Mouse (Mus musculus) gastrocnemius, adult 8-10 months (tissue): Measurements from ENCODE around the gene 1700017B05Rik. TPM values are rescaled to one million over a fixed set of nuclear protein-coding genes. Genes with fewer than 3 reads are reported as not detected.
"Not testable (repeated sequence)": the region's sequence is repeated elsewhere in the genome, so short reads cannot be mapped to it uniquely, and the experiment has no call there.

ENCODE experiments used
- DNase-seq, 2 experiments: peaks; one replicate each; pipeline ENCODE4 v3.0.0; 2022; ENCODE audit warnings: low spot score in 2 of 2
- total RNA-seq, 4 experiments: library from RNA; stranded (reverse); gene quantifications; 2 replicates each; pipeline ENCODE4 v1.2.4; 2022

Gene 1700017B05Rik
- 1 to 10 TPM; 1.8 to 3.3 (median 2.5) TPM for total RNA-seq

DNA sequence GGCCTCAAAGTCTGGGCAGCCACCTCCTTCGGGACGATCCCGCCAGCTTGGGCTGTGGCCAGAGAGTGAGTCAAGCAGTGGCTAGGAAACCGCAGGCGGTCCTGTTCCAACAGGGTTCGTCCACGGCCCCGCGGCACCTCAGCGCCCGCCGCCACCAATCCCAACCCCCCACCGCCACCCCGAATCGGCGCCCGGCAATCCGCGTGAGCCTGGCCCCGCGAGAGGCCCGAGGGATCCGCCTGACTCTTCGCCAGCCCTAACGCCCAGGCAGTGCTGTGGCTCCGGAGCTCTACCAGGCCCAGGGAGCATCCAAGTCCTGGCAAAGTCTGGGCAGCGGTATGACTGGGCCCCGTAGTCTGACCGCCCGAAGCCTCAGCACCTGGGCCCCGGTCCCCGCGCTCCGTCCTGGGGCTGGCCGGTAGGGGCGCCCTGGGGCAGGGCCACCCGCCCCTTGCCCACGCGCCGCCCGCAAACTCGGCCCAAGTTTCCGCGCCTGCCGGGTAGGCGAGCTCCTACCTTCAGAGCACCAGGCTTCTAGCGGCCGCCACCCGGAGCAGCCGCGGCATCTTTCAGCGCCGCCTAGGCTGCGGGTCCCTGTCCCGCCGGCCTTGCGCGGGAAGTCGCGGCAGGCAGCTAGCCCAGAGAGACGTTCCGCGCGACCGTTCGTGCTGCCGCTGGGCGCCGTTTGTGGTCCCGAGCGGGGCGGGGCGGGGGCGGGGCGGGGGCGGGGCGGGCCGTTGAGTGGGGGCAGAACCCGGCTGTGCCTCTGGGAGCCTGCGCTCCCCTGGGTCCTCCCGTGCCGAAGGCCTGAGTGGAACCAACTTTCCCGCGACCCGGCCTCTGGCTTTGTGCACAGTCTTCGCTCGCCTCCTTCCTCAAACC is at the start of gene 1700017B05Rik:
TSS of gene 1700017B05Rik (minus strand) at position 700 of the 882 bp plus-strand sequence.
- peak; percentile 47 for DNase-seq

DNA sequence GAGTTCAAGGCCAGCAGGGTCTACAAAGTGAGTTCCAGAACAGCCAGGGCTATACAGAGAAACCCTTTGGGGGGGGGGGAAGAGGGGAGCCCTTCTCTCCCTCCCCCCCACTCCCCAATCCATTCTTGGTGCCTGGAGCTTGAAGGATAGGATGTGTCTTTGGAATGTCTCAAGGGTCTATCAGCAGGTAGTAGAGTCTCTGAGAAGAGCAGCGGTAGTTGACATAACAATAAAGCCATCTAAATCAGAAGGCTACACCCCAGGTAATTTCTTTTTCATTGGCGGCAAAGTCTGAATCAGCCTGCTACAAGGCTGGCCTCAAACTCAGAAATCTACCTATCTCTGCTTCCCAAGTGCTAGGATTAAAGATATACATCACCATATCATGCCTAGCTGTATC is 48.5 kb upstream of the 1700017B05Rik start:
- no peak for DNase-seq

- DNase-seq, result no peak
These were observed 46.9 kb upstream of the 1700017B05Rik start for GRCm38 (mm10) chr9:57309353-57309752.

- DNase-seq, result no peak
These were observed 45.0 kb upstream of the 1700017B05Rik start for GRCm38 (mm10) chr9:57307456-57307855.

DNA sequence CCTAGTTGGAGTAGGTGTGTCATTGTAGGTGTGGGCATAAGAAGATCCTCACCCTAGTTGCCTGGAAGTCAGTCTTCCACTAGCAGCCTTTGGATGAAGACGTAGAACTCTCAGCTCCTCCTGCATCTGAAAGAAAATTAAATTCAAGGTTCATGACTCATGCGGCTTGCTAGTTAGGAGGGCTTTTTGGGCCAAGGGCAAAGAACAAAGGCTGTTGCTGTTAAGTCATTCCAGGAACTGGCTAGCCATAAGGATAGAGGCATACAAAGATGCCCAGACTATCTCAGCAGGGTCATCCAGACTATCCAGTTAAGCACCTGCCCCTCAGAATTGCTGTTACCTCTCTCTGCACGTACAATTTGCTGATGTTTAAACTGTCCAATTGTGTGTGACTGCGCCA is 42.3 kb upstream of the 1700017B05Rik start:
- not testable (repeated sequence) for DNase-seq

- DNase-seq, result no peak
These were observed 41.8 kb upstream of the 1700017B05Rik start for GRCm38 (mm10) chr9:57304251-57304650.

DNA sequence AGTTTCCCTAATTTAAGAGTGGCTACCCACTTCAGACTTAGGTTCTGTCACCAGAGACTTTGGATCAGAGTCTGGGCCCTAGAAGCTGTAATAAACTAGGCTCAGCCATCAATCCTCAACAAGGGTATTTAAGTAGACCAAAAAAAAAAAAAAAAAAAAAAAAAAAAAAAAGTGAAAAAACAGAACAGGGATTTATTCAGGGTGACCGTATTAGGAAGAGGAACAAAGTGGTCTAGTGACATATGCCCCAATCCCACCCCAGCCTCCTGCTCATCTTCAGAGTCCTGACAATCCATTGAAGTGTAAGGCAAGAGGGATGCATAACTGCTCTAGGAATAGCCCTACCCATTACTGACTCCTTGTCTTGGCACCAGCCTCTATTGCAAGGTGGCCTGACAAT is 40.9 kb upstream of the 1700017B05Rik start:
- DNase-seq, result no peak

DNA sequence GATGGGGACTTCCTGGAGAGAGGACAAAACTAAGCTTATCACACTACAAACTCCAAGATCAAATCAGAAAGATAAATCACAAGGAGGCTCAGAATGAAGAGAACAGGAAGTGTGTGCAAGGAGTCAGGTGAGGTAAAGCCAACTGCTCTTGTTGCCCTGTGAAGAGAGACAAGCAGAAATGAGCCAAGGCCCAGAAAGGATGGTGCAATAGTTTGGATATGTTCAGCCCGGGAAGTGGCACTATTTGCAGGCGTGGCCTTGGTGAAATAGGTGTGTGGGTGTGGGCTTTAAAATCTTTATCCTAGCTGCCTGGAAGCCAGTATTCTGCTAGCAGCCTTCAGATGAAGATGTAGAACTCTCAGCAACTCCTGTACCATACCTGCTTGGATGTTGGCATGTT is 38.4 kb upstream of the 1700017B05Rik start:
- DNase-seq, result no peak

DNA sequence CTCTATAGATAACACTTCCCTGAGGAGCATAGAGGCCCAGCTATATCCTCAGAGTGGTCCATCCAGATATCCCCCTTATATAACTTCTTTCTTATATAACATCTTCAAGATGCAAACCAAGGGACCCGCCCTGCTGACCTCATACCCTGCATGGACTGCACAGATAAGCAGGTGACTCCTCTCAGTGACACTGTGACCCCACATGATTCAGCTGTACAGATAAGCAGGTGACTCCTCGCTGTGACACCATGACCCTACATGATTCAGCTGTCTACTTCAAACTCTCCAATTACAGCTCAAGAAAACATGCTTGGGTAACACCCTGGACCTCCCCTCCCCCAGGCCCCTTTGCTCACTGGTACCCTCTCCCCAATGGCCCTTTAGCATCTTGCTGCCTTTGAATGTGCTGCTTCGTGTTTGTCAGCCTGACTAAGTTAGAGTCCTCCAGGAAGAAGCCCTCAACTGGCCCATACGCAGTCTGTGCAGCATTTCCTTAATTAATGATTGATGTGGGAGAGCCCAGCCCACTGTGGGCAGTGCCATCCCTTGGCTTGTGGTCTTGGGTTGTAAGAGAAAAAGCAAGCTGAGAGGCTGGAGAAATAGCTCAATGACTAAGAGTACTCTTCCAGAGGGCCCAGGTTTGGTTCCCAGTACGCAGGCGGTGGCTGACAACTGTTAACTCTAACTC is 37.5 kb upstream of the 1700017B05Rik start:
- DNase-seq, result no peak

DNA sequence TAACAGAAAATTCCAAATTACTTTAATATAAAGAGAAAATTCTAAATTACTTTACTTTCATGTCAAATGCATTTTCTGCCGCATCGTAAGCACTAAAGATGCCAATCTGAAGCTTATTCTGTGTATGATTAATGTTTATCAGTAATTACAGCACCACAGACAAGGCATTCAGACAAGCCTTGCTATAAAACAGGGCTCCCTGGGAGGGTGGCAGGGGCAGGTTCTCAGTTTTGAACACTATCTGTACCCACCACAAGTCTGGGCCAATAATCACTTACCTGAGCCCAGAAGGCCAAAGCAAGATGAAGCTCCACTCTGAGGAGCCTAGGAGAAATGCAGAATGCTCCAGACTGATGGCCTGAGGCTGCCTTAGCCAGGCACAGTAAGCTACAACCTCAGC is 35.5 kb upstream of the 1700017B05Rik start:
- no peak for DNase-seq

DNA sequence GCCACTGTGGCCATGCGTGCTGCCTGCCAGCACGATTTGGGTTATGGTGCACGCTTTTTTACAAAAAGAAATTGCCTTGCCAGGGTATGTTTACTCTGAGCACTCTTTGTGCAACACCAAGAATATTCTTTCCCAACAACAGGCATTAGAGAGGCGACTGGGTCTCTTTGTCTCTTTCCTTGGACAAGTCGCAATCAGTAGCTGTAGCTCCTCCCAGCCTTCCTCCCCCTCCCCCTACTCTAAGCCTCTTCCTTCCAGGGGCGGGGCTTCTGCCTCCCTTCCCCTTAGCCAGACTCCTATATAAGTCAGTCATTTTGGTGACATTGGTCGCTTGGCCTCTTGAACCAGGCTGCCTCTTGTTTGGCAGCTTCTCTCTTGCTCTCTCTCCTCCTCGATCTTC is 33.9 kb upstream of the 1700017B05Rik start:
- no peak for DNase-seq

- no peak for DNase-seq
These were observed 33.3 kb upstream of the 1700017B05Rik start for GRCm38 (mm10) chr9:57295666-57296065.

- DNase-seq, result no peak
These were observed 32.5 kb upstream of the 1700017B05Rik start for GRCm38 (mm10) chr9:57294905-57295304.

DNA sequence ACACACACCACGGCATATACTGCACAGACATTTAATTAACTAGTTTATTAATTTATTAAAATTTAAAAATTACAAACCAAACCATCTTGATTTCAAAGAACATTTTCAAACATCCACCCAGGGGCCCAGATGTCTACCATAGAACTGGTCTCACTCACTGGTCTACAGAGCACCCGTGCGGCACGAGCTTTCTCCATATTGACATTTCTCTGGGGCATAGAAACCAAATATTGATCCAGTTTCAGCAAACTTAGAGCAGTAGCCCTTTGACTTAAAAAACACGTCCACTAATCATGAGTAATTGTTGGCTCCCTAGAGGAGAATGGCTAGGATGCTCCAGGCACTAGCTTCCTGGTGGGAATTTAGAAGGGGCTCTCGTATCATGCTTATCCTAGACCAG is 24.8 kb upstream of the 1700017B05Rik start:
- no peak for DNase-seq

- DNase-seq, result no peak
These were observed 20.9 kb upstream of the 1700017B05Rik start for GRCm38 (mm10) chr9:57283311-57283710.

DNA sequence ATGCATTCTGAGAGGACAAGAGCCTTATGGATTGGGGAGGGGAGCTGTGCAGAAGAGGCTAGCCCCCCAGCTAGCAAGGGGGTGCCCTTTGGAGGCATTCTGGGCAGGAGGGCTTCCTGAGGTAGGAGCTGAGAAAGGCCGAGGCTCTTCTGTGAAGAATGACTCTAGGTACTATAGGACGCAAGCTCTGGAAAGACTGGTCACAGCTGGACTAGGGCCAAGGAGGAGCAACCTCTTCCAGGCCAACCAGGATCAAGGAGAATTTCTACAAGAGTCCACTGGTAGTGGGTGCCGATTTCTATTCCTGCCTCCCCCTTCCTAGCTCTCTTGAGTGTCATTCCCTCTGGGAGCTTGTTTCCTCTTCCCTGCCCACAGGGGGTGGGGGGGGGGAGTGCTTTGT is 20.3 kb upstream of the 1700017B05Rik start:
- no peak for DNase-seq

GRCm38 (mm10) chr9:57281549-57281948 is 19.1 kb upstream of the 1700017B05Rik start:
- no peak for DNase-seq

DNA sequence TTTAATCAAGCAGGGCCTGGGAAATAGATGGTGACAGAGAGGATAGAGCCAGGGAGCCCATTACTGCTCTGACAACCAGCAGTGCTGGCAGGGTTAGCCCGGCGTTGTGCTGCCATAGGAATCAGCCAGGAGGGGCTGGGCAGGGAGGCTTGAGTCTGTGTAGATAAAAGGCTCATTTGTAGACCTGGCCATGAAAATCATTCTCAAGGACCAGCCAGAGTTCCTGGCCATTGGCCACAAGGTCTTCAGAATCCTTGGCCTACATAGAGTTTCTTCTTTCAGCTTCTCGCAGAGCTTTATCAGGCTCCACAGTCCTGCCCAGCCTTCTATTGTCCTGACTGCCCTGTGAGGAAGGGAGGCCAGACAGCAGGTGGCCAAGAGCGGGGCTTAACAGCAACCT is 17.0 kb upstream of the 1700017B05Rik start:
- DNase-seq, result no peak

GRCm38 (mm10) chr9:57278268-57278667 is 15.9 kb upstream of the 1700017B05Rik start:
- DNase-seq, result no peak

DNA sequence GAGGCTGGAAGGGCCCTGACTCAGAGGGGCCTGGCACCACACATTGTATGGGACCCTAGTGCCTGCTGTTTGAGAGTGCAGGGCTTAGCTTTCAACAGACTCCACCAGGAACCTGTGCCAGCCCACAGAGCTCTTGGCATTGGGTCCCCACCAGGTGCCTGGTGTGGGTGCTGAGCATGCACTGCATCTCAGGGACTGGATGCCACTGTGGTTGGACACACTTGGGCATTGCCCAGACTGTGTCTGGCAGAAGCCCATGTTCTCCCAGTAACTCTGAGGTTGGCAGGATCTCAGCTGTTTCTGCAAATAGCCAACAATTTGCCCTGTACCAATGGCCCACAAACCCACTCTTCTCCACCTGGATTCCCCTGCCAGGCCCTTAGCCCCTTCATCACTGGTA is 13.9 kb upstream of the 1700017B05Rik start:
- peak; percentile 65 to 67 for DNase-seq

- DNase-seq, result no peak
These were observed 11.5 kb upstream of the 1700017B05Rik start for GRCm38 (mm10) chr9:57273805-57274494.
